Mouse (Mus musculus): ENCODE data around the gene Ptgir. TPM values are rescaled to one million over a fixed set of nuclear protein-coding genes. Genes with fewer than 3 reads are reported as not detected.

Gene Ptgir
- polyA plus RNA-seq, 1 experiment from 2014 or later: 0.13 TPM

Other genes with a start within 250 kb of the Ptgir start
- gene Ceacam15, start 230.8 kb upstream of the Ptgir start, polyA plus RNA-seq (2015; fragmentation: Nextera tagmentation; extraction: Ambion mirVana): not detected in 2 replicates
- gene Ceacam9, start 184.6 kb upstream of the Ptgir start, polyA plus RNA-seq (2015; fragmentation: Nextera tagmentation; extraction: Ambion mirVana): 0.13 and 0.18 TPM in 2 replicates
- gene Ap2s1, start 168.1 kb upstream of the Ptgir start, polyA plus RNA-seq (2015; fragmentation: Nextera tagmentation; extraction: Ambion mirVana): 395 and 401 TPM in 2 replicates
- gene Slc1a5, start 125.2 kb upstream of the Ptgir start, polyA plus RNA-seq (2015; fragmentation: Nextera tagmentation; extraction: Ambion mirVana): 10.0 and 13.6 TPM in 2 replicates
- 185 and 193 TPM in 2 replicates for gene Strn4, start 90.6 kb upstream of the Ptgir start, polyA plus RNA-seq (2015; fragmentation: Nextera tagmentation; extraction: Ambion mirVana)
- gene Fkrp, start 89.8 kb upstream of the Ptgir start, polyA plus RNA-seq (2015; fragmentation: Nextera tagmentation; extraction: Ambion mirVana): 28.2 and 29.0 TPM in 2 replicates
- gene Prkd2, start 63.6 kb upstream of the Ptgir start, polyA plus RNA-seq (2015; fragmentation: Nextera tagmentation; extraction: Ambion mirVana): 7.0 and 8.0 TPM in 2 replicates
- gene Dact3, start 31.2 kb upstream of the Ptgir start, polyA plus RNA-seq (2015; fragmentation: Nextera tagmentation; extraction: Ambion mirVana): 3.3 and 3.4 TPM in 2 replicates
- gene Gng8, start 14.7 kb upstream of the Ptgir start, polyA plus RNA-seq (2015; fragmentation: Nextera tagmentation; extraction: Ambion mirVana): 4.4 TPM in 2 replicates
- gene Calm3, start 17.6 kb downstream of the Ptgir start, polyA plus RNA-seq (2015; fragmentation: Nextera tagmentation; extraction: Ambion mirVana): 291 and 305 TPM in 2 replicates
- gene Pnmal2, start 38.2 kb downstream of the Ptgir start, polyA plus RNA-seq (2015; fragmentation: Nextera tagmentation; extraction: Ambion mirVana): 87.4 and 102 TPM in 2 replicates
- gene Pnmal1, start 53.2 kb downstream of the Ptgir start, polyA plus RNA-seq (2015; fragmentation: Nextera tagmentation; extraction: Ambion mirVana): 47.9 and 53.1 TPM in 2 replicates
- 3.7 and 4.3 TPM in 2 replicates for gene Gm42372, start 76.6 kb downstream of the Ptgir start, polyA plus RNA-seq (2015; fragmentation: Nextera tagmentation; extraction: Ambion mirVana)
- gene Ccdc8, start 86.2 kb downstream of the Ptgir start, polyA plus RNA-seq (2015; fragmentation: Nextera tagmentation; extraction: Ambion mirVana): 6.8 and 7.0 TPM in 2 replicates
- gene Ppp5c, start 121.4 kb downstream of the Ptgir start, polyA plus RNA-seq (2015; fragmentation: Nextera tagmentation; extraction: Ambion mirVana): 103 and 111 TPM in 2 replicates
- gene Hif3a, start 155.9 kb downstream of the Ptgir start, polyA plus RNA-seq (2015; fragmentation: Nextera tagmentation; extraction: Ambion mirVana): 4.3 and 4.9 TPM in 2 replicates
- gene Psg16, start 167.6 kb downstream of the Ptgir start, polyA plus RNA-seq (2015; fragmentation: Nextera tagmentation; extraction: Ambion mirVana): 1.7 and 2.7 TPM in 2 replicates
- 0.05 TPM in 1 of 2 replicates, not detected in the other for gene Ceacam3, start 243.8 kb downstream of the Ptgir start, polyA plus RNA-seq (2015; fragmentation: Nextera tagmentation; extraction: Ambion mirVana)

Data from forebrain, embryonic 15.5 days (tissue).